Mouse (Mus musculus): Measurements from ENCODE around the gene Gm5591. TPM values are rescaled to one million over a fixed set of nuclear protein-coding genes. Genes with fewer than 3 reads are reported as not detected.
"Not testable (repeated sequence)": the region's sequence is repeated elsewhere in the genome, so short reads cannot be mapped to it uniquely, and the experiment has no call there.

Gm5591 gene
- total RNA-seq (2014; rRNA removed) (not detected in 2 replicates), polyA plus RNA-seq (2015; fragmentation: Nextera tagmentation; extraction: Ambion mirVana) (not detected in 2 replicates)

DNA sequence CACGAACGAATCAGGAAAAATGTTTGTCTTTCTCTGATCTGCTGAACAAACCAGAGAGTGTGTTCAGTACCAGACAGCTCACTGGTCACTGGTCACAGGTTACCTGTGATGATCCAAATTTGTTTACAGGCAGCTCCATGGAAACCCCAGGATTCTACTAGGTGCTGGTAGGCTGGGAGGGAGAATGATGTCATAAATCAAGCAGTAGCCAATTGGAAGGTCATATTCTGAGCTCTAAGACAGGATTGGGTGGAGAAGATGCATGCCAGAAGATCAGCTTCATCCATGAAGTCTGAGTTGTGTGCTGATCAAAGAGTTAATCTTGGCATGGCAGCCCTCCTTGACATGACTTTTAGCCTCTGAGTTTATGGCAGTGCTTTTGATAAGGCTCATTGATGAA, at the start of gene Gm5591:
Gene Gm5591, minus strand, starts transcription at position 101 of the 400 bp plus-strand sequence.
- not testable (repeated sequence) for DNase-seq (ENCODE audit: low spot score); H3K27ac ChIP-seq; H3K4me2 ChIP-seq (ENCODE audit: low read depth, low read length); ATAC-seq; H3K27me3 ChIP-seq (ENCODE audit: insufficient read depth, low read length); H3K4me3 ChIP-seq (ENCODE audit: low read length); H3K36me3 ChIP-seq (ENCODE audit: insufficient read depth, low read length); H3K9me3 ChIP-seq (ENCODE audit: low read length); H3K9ac ChIP-seq (replicated peaks; ENCODE audit: low read length); H3K4me1 ChIP-seq (ENCODE audit: insufficient read depth, low read length)
- WGBS = 75% methylated on average over 2 of the region's 2 CpGs

DNA sequence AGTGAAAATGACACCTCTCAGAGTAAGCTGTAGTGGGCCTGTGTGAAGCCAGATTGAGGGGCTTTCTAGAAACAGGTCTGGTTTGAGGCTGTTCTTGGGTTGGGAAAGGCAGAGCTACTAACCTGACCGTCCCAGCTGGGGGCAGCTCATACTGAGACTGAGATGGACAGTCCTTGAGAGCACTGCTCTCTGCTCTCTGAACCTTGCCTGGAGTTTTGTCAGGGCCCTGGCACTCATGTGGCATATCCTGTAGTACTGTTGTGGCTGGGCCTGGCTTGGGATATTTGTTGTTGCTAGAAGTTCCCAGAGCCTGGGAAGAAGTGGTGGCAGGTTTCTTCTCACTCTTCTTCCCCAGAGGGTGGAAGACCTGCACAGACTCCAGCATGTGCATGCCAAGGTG, 39.5 kb downstream of the Gm5591 start:
- WGBS = 73% methylated on average over 1 of the region's 1 CpGs
- ATAC-seq; H3K9ac ChIP-seq (replicated peaks; ENCODE audit: low read length): not testable (repeated sequence)

More for the DNA sequence above, 39.5 kb downstream of the Gm5591 start:
- not testable (repeated sequence) for H3K4me2 ChIP-seq (ENCODE audit: low read depth, low read length); H3K4me1 ChIP-seq (ENCODE audit: insufficient read depth, low read length); H3K36me3 ChIP-seq (ENCODE audit: insufficient read depth, low read length); H3K27me3 ChIP-seq (ENCODE audit: insufficient read depth, low read length); H3K4me3 ChIP-seq (ENCODE audit: low read length); H3K27ac ChIP-seq; H3K9me3 ChIP-seq (ENCODE audit: low read length); DNase-seq (ENCODE audit: low spot score)

All from hindbrain, postnatal 0 days (tissue).